Mouse (Mus musculus) adrenal gland, adult (tissue): Measurements from ENCODE around the gene Grn.
"Not testable (repeated sequence)": the region's sequence is repeated elsewhere in the genome, so short reads cannot be mapped to it uniquely, and the experiment has no call there.

ENCODE experiments used
- DNase-seq, 2 experiments: peaks; one replicate each; pipeline ENCODE4 v3.0.0; 2022 to 2023; ENCODE audit warnings: low spot score in 1 of 2; ENCODE audit not compliant: inconsistent age in 2 of 2

Grn gene

GRCm38 (mm10) chr11:102430121-102431017 lies at the start of gene Grn:
Gene Grn, plus strand, starts transcription at chr11:102430315.
- peak; percentile 93 to 96 for DNase-seq

DNA sequence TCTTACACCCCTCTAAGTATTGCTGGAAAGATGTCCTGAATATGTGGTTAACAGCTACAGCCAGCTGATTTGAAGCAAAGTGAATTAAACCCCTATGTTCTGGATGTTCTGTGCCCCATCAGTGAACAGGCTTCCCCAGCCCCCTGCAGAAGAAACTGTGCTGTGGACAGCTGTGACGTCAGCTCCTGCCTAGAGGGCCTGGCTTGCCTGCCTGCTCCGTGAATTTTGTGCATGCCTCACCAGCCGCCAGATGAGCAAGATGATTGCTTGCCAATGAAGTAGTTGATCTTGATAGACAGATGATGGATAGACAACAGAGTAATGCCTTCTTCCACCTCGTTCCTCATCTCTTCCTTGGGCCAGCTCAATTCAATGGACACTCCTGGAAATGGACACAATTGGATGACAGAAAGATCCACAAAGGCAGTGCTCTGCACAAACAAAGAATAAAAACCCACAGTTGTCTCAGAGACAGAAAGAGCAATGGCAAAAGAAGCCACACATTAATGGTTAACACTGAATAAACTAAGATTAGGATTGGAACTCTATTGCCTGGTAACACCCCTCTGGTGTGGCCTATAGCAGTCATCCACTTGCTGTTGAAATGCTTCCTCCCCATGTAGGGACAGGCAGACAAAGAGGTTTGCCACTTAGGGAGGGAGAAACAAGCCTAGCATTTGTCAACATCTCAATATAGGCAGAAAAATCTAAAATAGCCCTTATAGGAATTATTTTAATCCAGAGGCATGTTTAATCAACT lies 48.6 kb upstream of the Grn start:
- no peak for DNase-seq

DNA sequence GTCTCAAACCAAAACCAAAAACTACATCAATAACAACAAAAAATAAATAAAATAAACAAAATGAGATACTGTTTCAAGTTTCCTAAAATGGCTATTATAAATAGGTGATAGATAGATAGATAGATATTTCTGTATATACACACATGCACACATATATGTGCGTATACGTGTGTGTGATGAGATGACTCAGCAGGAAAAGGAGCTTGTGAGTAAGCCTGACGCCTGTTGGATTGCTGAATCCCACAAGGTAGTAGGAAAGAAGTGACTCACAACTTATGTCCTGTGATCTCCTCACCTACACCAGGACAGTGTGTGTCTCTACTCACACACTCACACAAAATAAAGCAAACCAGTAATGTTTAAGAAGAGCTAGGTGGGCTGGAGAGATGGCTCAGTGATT lies 47.3 kb upstream of the Grn start:
- no peak for DNase-seq

DNA sequence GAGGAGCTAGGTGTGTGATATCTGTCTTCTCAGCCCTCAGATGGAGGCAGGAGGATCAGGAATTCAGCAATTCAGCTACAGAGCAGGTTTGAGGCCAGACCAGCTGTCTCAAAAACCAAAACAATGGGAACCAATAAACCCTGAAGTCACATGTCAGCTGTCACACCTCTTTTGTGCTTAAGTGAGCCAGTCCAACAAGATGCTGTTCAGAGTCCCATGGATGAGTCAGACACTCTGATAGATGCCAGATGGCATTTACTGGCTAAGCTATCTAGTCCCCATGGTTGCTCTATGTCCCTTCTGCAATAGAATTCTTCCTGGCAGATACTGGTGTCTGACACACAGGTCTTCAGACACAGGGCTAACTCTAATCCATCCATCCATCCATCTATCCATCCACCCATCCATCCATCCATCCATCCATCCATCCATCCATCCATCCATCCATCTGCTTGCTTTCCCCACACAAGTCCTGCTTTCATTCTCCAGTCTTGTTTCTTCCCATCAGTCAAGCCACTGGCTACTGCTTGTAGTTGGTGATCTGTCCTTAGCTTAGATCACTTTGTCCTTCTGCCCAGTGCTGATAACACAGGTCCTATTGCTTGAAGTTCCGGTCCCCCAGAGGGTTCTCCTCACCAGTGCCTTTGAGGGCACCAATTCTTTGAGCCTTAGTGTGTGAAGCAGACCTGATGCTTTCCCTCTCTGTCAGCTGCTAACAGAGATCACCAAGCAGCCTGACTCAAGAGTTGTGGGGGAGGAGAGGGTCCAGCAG lies 46.6 kb upstream of the Grn start:
- no peak for DNase-seq

DNA sequence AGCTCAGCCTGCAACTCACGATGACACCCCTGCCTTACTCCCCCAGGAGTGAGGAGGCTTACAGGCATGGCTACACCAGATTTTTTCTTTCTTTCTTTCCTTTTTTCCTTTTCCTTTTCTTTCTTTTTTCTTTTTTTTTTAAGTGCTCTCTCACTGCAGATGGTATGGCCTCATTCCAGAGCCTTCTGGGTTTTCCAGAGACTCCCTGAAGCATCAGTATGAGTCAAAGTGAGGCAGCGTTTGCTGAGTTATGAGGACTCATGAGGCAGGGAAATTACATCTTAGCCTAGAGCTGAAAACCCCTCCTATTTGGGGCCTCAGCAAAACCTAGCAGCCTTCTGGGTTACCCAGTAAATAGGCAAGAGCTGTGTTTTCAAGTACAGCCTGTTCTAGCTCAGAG lies 45.7 kb upstream of the Grn start:
- DNase-seq = no peak

- DNase-seq = no peak
Observed at GRCm38 (mm10) chr11:102385075-102385474, 45.0 kb upstream of the Grn start.

- DNase-seq = no peak
Observed at GRCm38 (mm10) chr11:102386121-102386520, 44.0 kb upstream of the Grn start.

GRCm38 (mm10) chr11:102389436-102389835 lies 40.7 kb upstream of the Grn start:
- not testable (repeated sequence) for DNase-seq

- DNase-seq = no peak
Observed at GRCm38 (mm10) chr11:102392441-102393237, 37.5 kb upstream of the Grn start.

- DNase-seq = peak; percentile 93 to 96
Observed at GRCm38 (mm10) chr11:102393238-102393634, 36.9 kb upstream of the Grn start, which contains the start of gene Rundc3a. Gene Rundc3a, plus strand, starts transcription at chr11:102393403.

- DNase-seq = peak; percentile 41 to 72
Observed at GRCm38 (mm10) chr11:102393719-102394420, 36.2 kb upstream of the Grn start.

DNA sequence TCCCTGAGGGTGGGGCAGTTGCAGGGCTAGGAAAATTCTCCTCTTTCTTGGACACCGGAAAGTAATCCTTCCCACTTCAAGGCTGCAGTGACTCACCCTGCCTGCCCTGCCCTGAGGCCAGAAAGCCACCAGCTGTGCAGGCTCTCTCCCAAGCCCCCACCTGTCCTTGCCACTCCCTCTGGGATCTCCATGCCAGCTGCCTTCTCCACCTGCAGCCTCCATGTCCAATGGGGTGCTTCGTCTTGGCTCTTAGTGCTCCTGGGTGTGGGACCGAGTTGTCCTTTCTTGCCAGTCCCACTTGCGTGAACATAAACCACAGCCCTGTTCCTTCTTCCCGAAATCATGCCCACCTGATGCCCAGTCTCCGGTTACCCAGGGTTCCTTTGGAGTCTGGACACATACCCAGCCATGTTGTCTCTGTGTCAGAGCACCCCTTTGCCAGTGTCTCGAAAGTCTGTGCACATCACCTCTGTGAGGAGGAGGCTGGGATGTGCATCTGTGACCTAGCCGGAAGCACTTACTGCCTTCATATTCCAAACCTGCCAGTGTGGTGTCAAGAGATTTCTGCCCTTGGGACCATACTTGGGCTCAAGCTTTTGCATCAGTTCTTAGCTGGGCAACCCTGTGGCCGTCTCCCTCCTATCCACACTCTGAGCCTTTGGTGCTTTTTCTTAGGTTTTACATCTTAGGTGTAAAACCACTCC lies 35.5 kb upstream of the Grn start:
- peak; percentile 71 to 87 for DNase-seq

GRCm38 (mm10) chr11:102395250-102395649 lies 34.9 kb upstream of the Grn start:
- peak in 1 of 2 experiments; percentile 54 for DNase-seq

GRCm38 (mm10) chr11:102396263-102396662 lies 33.9 kb upstream of the Grn start:
- peak in 1 of 2 experiments; percentile 18 for DNase-seq

- peak in 1 of 2 experiments; percentile 28 for DNase-seq
Observed at GRCm38 (mm10) chr11:102396671-102397141, 33.4 kb upstream of the Grn start.

GRCm38 (mm10) chr11:102398007-102398825 lies 31.9 kb upstream of the Grn start:
- peak in 1 of 2 experiments; percentile 63 for DNase-seq

DNA sequence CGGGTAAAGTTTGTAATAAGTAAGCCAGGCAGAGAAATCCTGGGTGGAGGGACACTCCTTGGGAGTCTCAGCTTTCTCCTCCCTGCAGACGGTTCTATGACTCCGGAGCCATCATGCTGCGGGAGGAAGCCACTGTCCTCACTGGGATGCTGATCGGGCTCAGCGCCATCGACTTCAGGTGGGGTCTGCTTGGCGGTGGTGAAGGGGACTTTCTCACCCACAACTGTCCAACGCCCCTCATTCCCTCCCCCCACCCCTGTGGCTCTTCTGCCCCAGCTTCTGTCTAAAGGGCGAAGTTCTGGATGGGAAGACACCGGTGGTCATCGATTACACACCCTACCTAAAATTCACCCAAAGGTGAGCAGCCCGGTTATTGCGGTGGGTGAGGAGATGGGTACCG lies 31.0 kb upstream of the Grn start:
- DNase-seq = peak in 1 of 2 experiments; percentile 29

- peak in 1 of 2 experiments; percentile 50 for DNase-seq
Observed at GRCm38 (mm10) chr11:102399610-102400072, 30.5 kb upstream of the Grn start.
